Comparison of ENCODE assay signal across 8 mouse cellular contexts in genomic region chr11:109721320-109721780, GRCm38 (mm10). TPM values are rescaled to one million over a fixed set of nuclear protein-coding genes. Genes with fewer than 3 reads are reported as not detected.
DNase-seq lines count a peak whose midpoint lies in the region; ATAC-seq and TF ChIP-seq lines count a peak whose summit lies in the region.

No protein-coding gene starts in this region.

- H3K9ac ChIP-seq in stomach, embryonic 14.5 days (replicated peaks; ENCODE audit: low read depth, low read length), result 0 out of 2 replicates have a peak overlapping the region, but pooled peaks have one; percentile 28

- H3K27ac ChIP-seq in layer of hippocampus, adult 2 months, result peak overlapping the region; percentile 85
- peak overlapping the region; percentile 23; the same call in 1 of the 2 replicates for H3K27ac ChIP-seq in stomach, embryonic 14.5 days (ENCODE audit: low read length)

- H3K9me3 ChIP-seq in stomach, embryonic 14.5 days (ENCODE audit: control insufficient read depth, low read depth, low read length), result no peaks in the 10 kb centered on the region

- peak overlapping the region; percentile 91 for H3K4me2 ChIP-seq in stomach, embryonic 14.5 days (replicated peaks; ENCODE audit: low read depth, low read length)

- no peak for DNase-seq in layer of hippocampus, adult 2 months (ENCODE audit: low spot score in 2 of 2)
- no peak for DNase-seq in layer of hippocampus, adult 9-11 months
- DNase-seq in brain, embryonic 14.5 days (ENCODE audit: low read depth), result peak; percentile 39
- DNase-seq in heart, adult 8-10 months (ENCODE audit: low spot score), result peak; percentile 49
- peak; percentile 43 for DNase-seq in kidney, adult 9 months
- DNase-seq in lung, postnatal 10 days, result peak; percentile 65
- no peak for DNase-seq in right cerebral cortex, adult 18-20 months

- peak overlapping the region; percentile 69 for H3K4me3 ChIP-seq in layer of hippocampus, adult 2 months
- peak overlapping the region; percentile 40 for H3K4me3 ChIP-seq in stomach, embryonic 14.5 days (ENCODE audit: low read depth, low read length)

- no peak for TF ChIP-seq CTCF in layer of hippocampus, adult 2 months (conservative IDR thresholded peaks at IDR 0.05)
- TF ChIP-seq CTCF in brain, embryonic 14.5 days (IDR thresholded peaks at IDR 0.05; ENCODE audit: borderline replicate concordance, extremely low read depth, insufficient read depth, insufficient read length), result no peak

- peaks cover 15% of the 10 kb centered on the region; the same call in 1 of the 2 replicates for H3K4me1 ChIP-seq in stomach, embryonic 14.5 days (ENCODE audit: control insufficient read depth, insufficient read depth, low read length)

- WGBS in stomach, embryonic 14.5 days, result 2% methylated on average over 40 of the region's 40 CpGs

- H3K27me3 ChIP-seq in stomach, embryonic 14.5 days (ENCODE audit: control insufficient read depth, insufficient read depth, low read length), result no peaks in the 10 kb centered on the region

- no peaks in the 10 kb centered on the region for H3K36me3 ChIP-seq in stomach, embryonic 14.5 days (ENCODE audit: control insufficient read depth, insufficient read depth, low read length)

- peak; percentile 44 for ATAC-seq in stomach, embryonic 14.5 days (ENCODE audit: insufficient number of reproducible peaks, insufficient read depth, low FRiP score, low read depth)

- TF ChIP-seq POLR2A in brain, embryonic 14.5 days (IDR thresholded peaks at IDR 0.05; ENCODE audit: borderline replicate concordance, extremely low read depth, insufficient read depth, insufficient read length, poor library complexity, severe bottlenecking), result no peak

RNA-seq across cellular contexts. Expression of gene Fam20a, which starts 0.7 kb away (rescaled TPM):
- 10 to 100 TPM; 13.6 to 16.1 TPM for total RNA-seq in layer of hippocampus, adult 2 months (2021)
- polyA plus RNA-seq in brain, embryonic 14.5 days (2012; rRNA removed), result 2.8 and 4.3 TPM in 2 replicates
- 1 to 10 TPM; 5.4 to 7.7 (median 5.9) TPM for total RNA-seq in heart, adult 8-10 months (2022)
- polyA plus RNA-seq in stomach, embryonic 14.5 days (2014; fragmentation: Nextera tagmentation; extraction: Ambion mirVana), result 0.86 and 1.2 TPM in 2 replicates

Comparison
In these comparisons a context has a peak if more than half of its experiments do, and no peak if none do; other contexts are left out.
1. DNase-seq: peak in brain, embryonic 14.5 days (single experiment), heart, adult 8-10 months (single experiment), kidney, adult 9 months (single experiment) and lung, postnatal 10 days (single experiment); none in layer of hippocampus, adult 2 months (0 of 2), layer of hippocampus, adult 9-11 months (single experiment) and right cerebral cortex, adult 18-20 months (single experiment).